Mouse (Mus musculus) CH12.LX (cell line): ENCODE data around the gene Cryz. TPM values are rescaled to one million over a fixed set of nuclear protein-coding genes. Genes with fewer than 3 reads are reported as not detected.

Source experiments
- DNase-seq: peaks from one replicate; pipeline ENCODE4 v3.0.0-alpha.2; 2013; ENCODE audit errors: extremely low read depth
- H3K27ac ChIP-seq: 2 replicates; pipeline ENCODE4 v1.5.1; 2012; ENCODE audit warnings: low read depth, mild to moderate bottlenecking, control low read depth, moderate library complexity; ENCODE audit not compliant: insufficient read depth
- H3K27me3 ChIP-seq: replicated peaks from 2 replicates; pipeline ENCODE3; 2012; ENCODE audit warnings: inconsistent platforms
- H3K36me3 ChIP-seq, 2 experiments: replicated peaks in 1 of 2; 2 replicates each; pipeline versions ENCODE3 to v1.6.1; 2012; ENCODE audit warnings: inconsistent platforms in 1 of 2, low read length in 1 of 2, mild to moderate bottlenecking in 1 of 2, mixed read lengths in 1 of 2, moderate library complexity in 1 of 2; ENCODE audit not compliant: control insufficient read depth in 1 of 2, insufficient read depth in 1 of 2
- H3K4me1 ChIP-seq, 2 experiments: 2 replicates each; pipeline ENCODE4 v1.6.1; 2012; ENCODE audit warnings: inconsistent platforms in 1 of 2, moderate library complexity in 1 of 2; ENCODE audit not compliant: insufficient read depth in 2 of 2, control insufficient read depth in 1 of 2
- H3K4me2 ChIP-seq: 2 replicates; pipeline ENCODE4 v1.6.1; 2012; ENCODE audit warnings: low read depth, mild to moderate bottlenecking, control low read depth; ENCODE audit not compliant: poor library complexity, insufficient read depth, severe bottlenecking
- H3K4me3 ChIP-seq, 3 experiments: fragments of 150-350 bp in 1 of 3; sonication (generic) in 1 of 3; replicated peaks in 1 of 3; 2 replicates each; pipeline versions ENCODE3 to v1.5.1; 2011 to 2012; ENCODE audit warnings: low read depth in 2 of 3, low read length in 2 of 3, mild to moderate bottlenecking in 2 of 3, moderate library complexity in 2 of 3, control low read depth in 1 of 3, improper control_type of control experiment in 1 of 3, inconsistent platforms in 1 of 3, mixed read lengths in 1 of 3; ENCODE audit not compliant: poor library complexity in 1 of 3
- H3K79me2 ChIP-seq: replicated peaks from 2 replicates; pipeline ENCODE4 v1.6.1; 2012; ENCODE audit warnings: mild to moderate bottlenecking, moderate library complexity; ENCODE audit not compliant: control insufficient read depth, poor library complexity, insufficient read depth, severe bottlenecking; ENCODE audit errors: extremely low read depth
- H3K9ac ChIP-seq: 2 replicates; pipeline ENCODE4 v1.6.1; 2012; ENCODE audit warnings: low read depth, mild to moderate bottlenecking, control low read depth, moderate library complexity; ENCODE audit not compliant: insufficient read depth
- H3K9me3 ChIP-seq: replicated peaks from 2 replicates; pipeline ENCODE3; 2012; ENCODE audit warnings: low read length, inconsistent platforms, mixed read lengths
- BHLHE40 ChIP-seq: IDR thresholded peaks from 2 replicates; pipeline ENCODE4 v1.6.1; 2011; ENCODE audit warnings: mild to moderate bottlenecking, low read depth, low read length, improper control_type of control experiment
- CHD2 ChIP-seq: IDR thresholded peaks from 2 replicates; pipeline ENCODE4 v1.6.1; 2011; ENCODE audit warnings: low read length, improper control_type of control experiment
- ELF1 ChIP-seq: IDR thresholded peaks from 2 replicates; pipeline ENCODE4 v1.6.1; 2014; ENCODE audit warnings: low read depth, mild to moderate bottlenecking, inconsistent platforms, low read length, improper control_type of control experiment
- EP300 ChIP-seq: IDR thresholded peaks from 2 replicates; pipeline ENCODE4 v1.6.1; 2011; ENCODE audit warnings: low read length, improper control_type of control experiment
- ETS1 ChIP-seq: conservative IDR thresholded peaks from 2 replicates; pipeline ENCODE4 v1.6.1; 2012; ENCODE audit warnings: low read depth, mild to moderate bottlenecking, inconsistent platforms, low read length, improper control_type of control experiment, moderate library complexity
- GABPA ChIP-seq: IDR thresholded peaks from 2 replicates; pipeline ENCODE4 v1.6.1; 2012; ENCODE audit warnings: low read depth, low read length, improper control_type of control experiment, inconsistent platforms; ENCODE audit not compliant: insufficient replicate concordance
- HCFC1 ChIP-seq: IDR thresholded peaks from 2 replicates; pipeline ENCODE4 v1.6.1; 2012; ENCODE audit warnings: low read depth, mild to moderate bottlenecking, inconsistent platforms, low read length, improper control_type of control experiment
- IRF4 ChIP-seq: IDR thresholded peaks from 2 replicates; pipeline ENCODE4 v1.6.1; 2014; ENCODE audit warnings: low read depth, mild to moderate bottlenecking, inconsistent platforms, low read length, improper control_type of control experiment
- MAFK ChIP-seq: IDR thresholded peaks from 2 replicates; pipeline ENCODE4 v1.6.1; 2011; ENCODE audit warnings: low read length, improper control_type of control experiment; ENCODE audit not compliant: insufficient replicate concordance
- MEF2A ChIP-seq: IDR thresholded peaks from 2 replicates; pipeline ENCODE4 v1.6.1; 2014; ENCODE audit warnings: low read depth, mild to moderate bottlenecking, inconsistent platforms, low read length, improper control_type of control experiment, borderline replicate concordance
- MYC ChIP-seq: IDR thresholded peaks from 2 replicates; pipeline ENCODE4 v1.6.1; 2011; ENCODE audit warnings: low read depth, mild to moderate bottlenecking, improper control_type of control experiment, low read length
- NELFE ChIP-seq: IDR thresholded peaks from 2 replicates; pipeline ENCODE4 v1.6.1; 2011; ENCODE audit warnings: low read depth, low read length, improper control_type of control experiment
- NRF1 ChIP-seq: IDR thresholded peaks from 2 replicates; pipeline ENCODE4 v1.6.1; 2014; ENCODE audit warnings: low read depth, mild to moderate bottlenecking, inconsistent platforms, low read length, improper control_type of control experiment, moderate library complexity
- PAX5 ChIP-seq: IDR thresholded peaks from 2 replicates; pipeline ENCODE4 v1.6.1; 2012; ENCODE audit warnings: low read length, inconsistent platforms, mixed read lengths
- POLR2A ChIP-seq: IDR thresholded peaks from 2 replicates; pipeline ENCODE4 v1.6.1; 2011; ENCODE audit warnings: low read depth, mild to moderate bottlenecking, improper control_type of control experiment, low read length
- TBP ChIP-seq: conservative IDR thresholded peaks from 2 replicates; pipeline ENCODE4 v1.6.1; 2011; ENCODE audit warnings: low read depth, low read length, improper control_type of control experiment
- TCF12 ChIP-seq: IDR thresholded peaks from 2 replicates; pipeline ENCODE4 v1.6.1; 2014; ENCODE audit warnings: low read depth, mild to moderate bottlenecking, inconsistent platforms, low read length, improper control_type of control experiment
- UBTF ChIP-seq: IDR thresholded peaks from 2 replicates; pipeline ENCODE4 v1.6.1; 2012; ENCODE audit warnings: low read depth, mild to moderate bottlenecking, inconsistent platforms, low read length, improper control_type of control experiment, moderate library complexity
- USF2 ChIP-seq: conservative IDR thresholded peaks from 2 replicates; pipeline ENCODE4 v1.6.1; 2011; ENCODE audit warnings: low read depth, low read length, improper control_type of control experiment
- ZC3H11A ChIP-seq: IDR thresholded peaks from 2 replicates; pipeline ENCODE4 v1.6.1; 2012; ENCODE audit warnings: low read depth, mild to moderate bottlenecking, inconsistent platforms, low read length, improper control_type of control experiment
- ZMIZ1 ChIP-seq: IDR thresholded peaks from 2 replicates; pipeline ENCODE4 v1.6.1; 2012; ENCODE audit warnings: low read depth, mild to moderate bottlenecking, inconsistent platforms, low read length, improper control_type of control experiment
- ZNF384 ChIP-seq: IDR thresholded peaks from 2 replicates; pipeline ENCODE4 v1.6.1; 2012; ENCODE audit warnings: low read depth, low read length, improper control_type of control experiment, inconsistent platforms
- dilution Hi-C: fragments of 300-500 bp; cut with MboI; formaldehyde crosslinking; loops from 2 replicates; pipeline ENCODE4 v1.14.3; 2020; ENCODE audit warnings: low sequenced_read_pairs; ENCODE audit not compliant: extremely low pct_unique_long_range_greater_than_20kb, extremely low pct_ligation_motif_present
- in situ Hi-C: fragments of 300-500 bp; cut with MboI; formaldehyde crosslinking; loops from 3 replicates; pipeline ENCODE4 v1.14.3; 2019; ENCODE audit warnings: low sequenced_read_pairs, low pct_ligation_motif_present, low pct_unique_long_range_greater_than_20kb, mixed read lengths
- polyA plus RNA-seq: library from polyadenylated mRNA; unstranded; fragments of >175 nt; gene quantifications from 2 replicates; pipeline ENCODE4 v1.2.1, GENCODE M21; 2012; ENCODE audit warnings: low read depth; ENCODE audit not compliant: insufficient read length
- total RNA-seq, 2 experiments: library from RNA; depleted of rRNA; stranded (reverse); fragments of 300-350 nt in 1 of 2; fragments of >200 nt in 1 of 2; gene quantifications; 2 replicates each; pipeline ENCODE4 v1.2.3; 2012 to 2014

Gene Cryz
- total and polyA plus RNA-seq, 3 experiments = 29.2 to 39.8 (median 31.2) TPM

- no peaks in the 10 kb centered on the region for H3K79me2 ChIP-seq
- H3K4me2 ChIP-seq = 0 out of 2 replicates have a peak within 1 kb of the TSS, but pooled peaks have one; percentile 3
- dilution Hi-C loops = no loop called here
- H3K27ac ChIP-seq = no peak within 1 kb of the TSS
- TF ChIP-seq POLR2A (no peak), USF2 (no peak), BHLHE40 (peak; percentile 80), IRF4 (0 out of 2 replicates have a peak, but pooled peaks have one; percentile 2), TCF12 (peak; percentile 58; the same call in 1 of the 2 replicates), ETS1 (0 out of 2 replicates have a peak, but pooled peaks have one; percentile 30), ELF1 (no peak), EP300 (peak; percentile 35; the same call in 1 of the 2 replicates)
- H3K27me3 ChIP-seq = peaks cover 7% of the 10 kb centered on the region
- no peak within 1 kb of the TSS for H3K9ac ChIP-seq
- peaks cover 9 to 41% of the 10 kb centered on the region in 2 experiments; a peak in 2 of 4 replicates for H3K4me1 ChIP-seq
- in situ Hi-C loops = loop anchor here (25.0 kb wide), 2 partner anchors 224 to 574 kb away; no protein-coding TSS in a partner anchor
- no peak within 1 kb of the TSS for H3K4me3 ChIP-seq
- DNase-seq = peak; percentile 68
- H3K36me3 ChIP-seq = no peaks in the 10 kb centered on the region
- H3K9me3 ChIP-seq = no peaks in the 10 kb centered on the region
These were observed 67.0 kb downstream of the Cryz start, which contains the start of gene Erich3 for GRCm38 (mm10) chr3:154663545-154663944. TSS of gene Erich3 (plus strand) at chr3:154663859.

- Histone ChIP-seq H3K9me3 (no peaks in the 10 kb centered on the region), H3K36me3 (no peaks in the 10 kb centered on the region), H3K27ac (no peak overlapping the region), H3K4me1 (peaks cover 9 to 41% of the 10 kb centered on the region in 2 experiments; a peak in 2 of 4 replicates), H3K79me2 (no peaks in the 10 kb centered on the region), H3K27me3 (peaks cover 7% of the 10 kb centered on the region), H3K4me3 (no peak overlapping the region), H3K9ac (no peak overlapping the region), H3K4me2 (0 out of 2 replicates have a peak overlapping the region, but pooled peaks have one; percentile 3)
- dilution Hi-C loops (no loop called here), in situ Hi-C loops (loop anchor here (25.0 kb wide), 2 partner anchors 223 to 573 kb away; no protein-coding TSS in a partner anchor)
- peak; percentile 58 for DNase-seq
- TF ChIP-seq IRF4 (0 out of 2 replicates have a peak, but pooled peaks have one; percentile 4), UBTF (0 out of 2 replicates have a peak, but pooled peaks have one; percentile 38), MAFK (no peak), PAX5 (no peak), TCF12 (peak; percentile 42; the same call in 1 of the 2 replicates)
These were observed 67.6 kb downstream of the Cryz start for GRCm38 (mm10) chr3:154663976-154664581.

- Histone ChIP-seq H3K79me2 (no peaks in the 10 kb centered on the region), H3K27ac (no peak overlapping the region), H3K9me3 (no peaks in the 10 kb centered on the region), H3K4me3 (no peak overlapping the region), H3K9ac (no peak overlapping the region), H3K4me2 (no peak overlapping the region), H3K36me3 (no peaks in the 10 kb centered on the region), H3K4me1 (peaks cover 9 to 41% of the 10 kb centered on the region in 2 experiments; a peak in 2 of 4 replicates), H3K27me3 (peaks cover 7% of the 10 kb centered on the region)
- dilution Hi-C loops = no loop called here
- in situ Hi-C loops = loop anchor here (25.0 kb wide), 2 partner anchors 223 to 573 kb away; no protein-coding TSS in a partner anchor
- no peak for DNase-seq
- TF ChIP-seq IRF4 (no peak), ELF1 (no peak), NRF1 (no peak), ZNF384 (no peak), ZMIZ1 (no peak), HCFC1 (no peak), CHD2 (no peak), MEF2A (no peak), GABPA (no peak), TBP (no peak), ZC3H11A (no peak), MYC (no peak), POLR2A (no peak), NELFE (no peak)
These were observed 68.1 kb downstream of the Cryz start for GRCm38 (mm10) chr3:154664636-154665035.
